Mouse (Mus musculus) layer of hippocampus, adult 18-20 months (tissue): ENCODE results near the gene Srpr. TPM values are rescaled to one million over a fixed set of nuclear protein-coding genes. Genes with fewer than 3 reads are reported as not detected.
A peak's percentile ranks its signal among the peaks of the same experiment; 100 is the strongest.

Experiments
- DNase-seq, 2 experiments: peaks; one replicate each; pipeline ENCODE4 v3.0.0; 2022; ENCODE audit warnings: low spot score in 2 of 2
- total RNA-seq, 2 experiments: library from RNA; stranded (reverse); gene quantifications; 2 replicates each; pipeline ENCODE4 v1.2.3; 2021

The Srpr gene
- total RNA-seq, 2 experiments from 2014 or later: 65.8 to 69.0 TPM

DNA sequence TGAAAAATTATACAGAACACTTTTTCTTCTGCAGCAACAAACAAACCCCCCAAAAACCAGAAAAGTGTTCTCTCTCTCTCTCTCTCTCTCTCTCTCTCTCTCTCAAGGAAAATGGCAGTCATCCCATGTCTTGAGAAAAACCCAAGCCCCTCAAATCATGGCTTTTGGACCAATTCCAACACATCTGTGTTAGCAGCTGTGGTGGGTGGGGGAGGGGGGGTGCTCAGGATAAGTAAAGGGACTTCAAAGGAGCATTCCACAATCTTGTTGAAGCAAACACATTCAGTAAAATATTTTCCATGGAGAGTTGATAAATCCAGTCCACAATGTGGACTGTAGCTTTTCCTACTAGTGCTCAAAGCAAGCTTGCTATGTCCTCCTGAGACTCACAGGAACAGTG lies 49.5 kb downstream of the Srpr start:
- no peak for DNase-seq

DNA sequence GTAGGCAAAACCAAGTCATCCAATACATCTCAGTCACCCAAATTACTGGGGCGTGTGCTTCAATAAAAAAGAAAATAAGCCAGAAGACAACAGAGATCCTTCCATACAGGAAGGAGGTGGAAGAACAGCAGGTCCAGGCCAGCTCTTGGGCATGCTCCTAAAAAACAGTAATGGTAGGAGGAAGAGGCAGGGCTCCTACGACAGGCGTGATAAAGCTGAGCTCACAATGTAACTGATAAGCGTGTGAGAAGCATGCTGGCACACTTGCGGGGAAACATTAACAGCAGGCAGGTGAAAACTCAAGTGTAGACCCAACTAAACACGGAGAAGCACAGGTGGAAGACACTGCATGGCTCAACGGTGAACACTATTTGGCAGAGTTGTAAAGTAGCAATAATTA lies 57.4 kb downstream of the Srpr start:
- no peak for DNase-seq

- no peak for DNase-seq
Observed at GRCm38 (mm10) chr9:35262418-35262817, 62.4 kb downstream of the Srpr start.

DNA sequence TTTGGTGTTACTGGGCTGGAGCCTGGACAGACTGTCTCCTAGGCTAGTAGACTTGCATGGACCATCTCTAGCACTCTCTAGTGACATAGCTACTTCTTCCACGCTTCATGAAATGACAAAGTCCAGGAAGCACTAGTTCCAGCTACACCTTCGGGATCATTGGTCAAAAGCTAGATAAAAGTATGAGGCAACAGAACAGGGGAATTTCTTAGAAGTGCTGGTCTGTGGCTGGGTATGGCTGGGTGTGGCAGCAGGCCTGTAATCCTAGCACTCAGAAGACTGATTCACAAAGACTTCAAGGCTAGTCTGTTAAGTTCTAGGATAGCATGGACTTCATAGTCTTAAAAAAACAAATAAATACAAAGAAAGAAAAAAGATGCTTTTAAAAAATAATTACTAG lies 63.5 kb downstream of the Srpr start:
- DNase-seq: no peak

- no peak for DNase-seq
Observed at GRCm38 (mm10) chr9:35264509-35264908, 64.5 kb downstream of the Srpr start.

GRCm38 (mm10) chr9:35267146-35267975 lies 67.4 kb downstream of the Srpr start, which contains the start of the genes Fam118b and Rpusd4:
TSS of gene Fam118b (minus strand) at chr9:35267805.
TSS of gene Rpusd4 (plus strand) at chr9:35267865.
- peak; percentile 92 to 96 for DNase-seq

DNA sequence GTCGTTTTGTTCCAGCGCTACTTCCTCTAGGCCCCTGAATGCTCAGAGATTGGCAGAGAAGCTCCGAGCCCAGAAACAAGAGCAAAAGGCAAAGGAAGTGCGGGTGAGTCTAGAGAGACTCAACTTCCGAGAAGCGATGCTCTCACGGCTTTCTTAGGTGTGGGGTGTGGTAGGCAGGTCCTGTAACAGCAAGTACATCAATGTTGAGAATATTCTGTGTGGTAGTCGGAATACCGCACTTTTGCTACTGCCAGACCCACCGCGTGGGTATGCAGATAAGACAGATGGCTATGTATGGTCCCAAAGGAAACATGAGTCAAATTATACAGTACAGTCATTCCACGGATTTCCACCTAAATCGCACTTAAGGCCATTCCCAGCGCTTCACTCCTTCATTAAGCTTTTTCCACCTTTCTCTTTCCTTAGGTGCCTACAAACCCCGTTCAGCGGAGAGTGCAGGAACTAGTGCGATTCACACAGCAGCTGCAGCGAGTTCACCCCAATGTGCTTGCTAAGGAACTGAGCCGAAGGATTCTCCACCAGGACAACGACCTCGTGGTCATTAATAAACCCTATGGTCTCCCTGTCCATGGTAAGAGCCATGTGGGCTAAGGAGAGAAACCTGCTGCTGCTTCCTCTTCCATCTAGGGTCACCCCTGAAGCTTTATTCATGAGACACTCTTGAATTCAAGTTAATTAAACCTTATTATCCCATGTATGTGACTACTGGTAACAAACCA lies 68.2 kb downstream of the Srpr start:
- DNase-seq: no peak

GRCm38 (mm10) chr9:35277855-35278365 lies 77.9 kb downstream of the Srpr start:
- no peak for DNase-seq

GRCm38 (mm10) chr9:35278451-35278850 lies 78.5 kb downstream of the Srpr start:
- no peak for DNase-seq

DNA sequence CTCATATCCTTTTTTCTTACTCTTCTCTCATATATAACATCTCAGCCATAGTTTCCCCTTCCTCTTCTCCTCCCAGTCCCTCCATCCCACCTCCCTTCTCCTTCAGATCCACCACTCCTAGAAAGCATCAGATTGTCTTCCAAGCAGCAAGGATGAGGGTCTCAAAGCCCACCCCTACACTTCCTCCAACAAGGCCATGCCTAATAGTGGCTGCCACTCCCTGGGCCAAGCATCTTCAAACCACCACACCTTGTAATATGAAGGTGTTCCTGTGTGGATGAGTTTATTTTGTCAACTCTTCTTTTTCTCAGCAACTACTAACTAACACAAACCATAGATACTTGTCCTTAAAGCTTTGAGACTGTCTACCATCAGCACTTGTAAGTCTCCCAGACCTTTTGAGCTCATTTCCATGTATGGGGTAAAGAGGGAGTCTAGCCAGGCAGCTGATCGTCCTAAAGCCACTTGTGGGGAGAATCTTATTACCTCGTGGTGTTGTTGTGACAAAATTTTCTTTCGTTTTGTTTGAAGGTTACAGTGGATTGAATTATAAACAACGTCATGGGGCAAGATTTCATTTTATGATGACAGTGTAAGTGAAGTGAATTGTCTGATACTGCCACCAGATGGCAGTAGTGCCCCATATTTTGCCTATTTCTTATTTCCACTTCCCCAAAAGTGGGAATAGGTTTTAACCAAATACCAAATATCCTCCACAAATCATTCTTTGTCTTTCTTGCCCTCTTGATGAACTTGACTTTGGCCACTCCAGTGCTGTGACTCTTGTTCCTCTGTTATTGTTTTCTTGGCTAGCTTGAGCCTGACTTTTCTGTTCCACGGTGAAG lies 82.3 kb downstream of the Srpr start:
- peak; percentile 58 to 83 for DNase-seq

- no peak for DNase-seq
Observed at GRCm38 (mm10) chr9:35282851-35283200, 82.9 kb downstream of the Srpr start.

DNA sequence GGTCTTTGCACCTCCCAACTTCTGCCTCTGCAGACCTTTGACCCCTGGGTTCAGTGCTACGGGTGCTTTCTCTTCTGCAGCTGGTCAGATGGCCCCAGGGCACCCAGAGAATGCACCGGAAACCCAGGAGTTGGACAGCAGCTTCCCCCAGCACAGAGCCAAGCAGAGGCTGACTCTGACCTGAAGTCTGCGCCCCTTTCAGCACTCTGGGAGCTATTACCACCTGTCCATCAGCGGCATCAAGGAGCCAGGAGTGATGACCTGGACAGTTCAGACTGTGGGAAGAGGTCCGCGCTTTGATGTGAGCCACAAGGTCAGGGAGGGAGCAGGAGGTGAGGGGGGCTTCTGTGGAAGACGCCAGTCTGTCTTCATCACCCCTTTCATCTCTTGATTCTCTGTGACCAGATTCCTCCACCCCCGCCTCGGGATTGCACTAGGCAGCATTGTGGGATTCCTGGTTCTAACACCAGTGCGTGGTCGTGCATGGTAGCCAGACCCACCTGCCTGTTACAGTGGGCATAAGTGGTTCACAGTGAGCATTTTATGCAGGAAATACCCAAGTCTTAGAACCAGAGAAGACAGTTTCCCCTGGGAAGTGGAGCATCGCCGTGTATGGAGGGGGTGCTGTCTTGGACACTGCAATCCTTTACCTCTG lies 83.6 kb downstream of the Srpr start:
- DNase-seq: no peak

GRCm38 (mm10) chr9:35284351-35284750 lies 84.4 kb downstream of the Srpr start:
- no peak for DNase-seq

GRCm38 (mm10) chr9:35286351-35286750 lies 86.4 kb downstream of the Srpr start:
- DNase-seq: no peak

- no peak for DNase-seq
Observed at GRCm38 (mm10) chr9:35289992-35290391, 90.0 kb downstream of the Srpr start.

DNA sequence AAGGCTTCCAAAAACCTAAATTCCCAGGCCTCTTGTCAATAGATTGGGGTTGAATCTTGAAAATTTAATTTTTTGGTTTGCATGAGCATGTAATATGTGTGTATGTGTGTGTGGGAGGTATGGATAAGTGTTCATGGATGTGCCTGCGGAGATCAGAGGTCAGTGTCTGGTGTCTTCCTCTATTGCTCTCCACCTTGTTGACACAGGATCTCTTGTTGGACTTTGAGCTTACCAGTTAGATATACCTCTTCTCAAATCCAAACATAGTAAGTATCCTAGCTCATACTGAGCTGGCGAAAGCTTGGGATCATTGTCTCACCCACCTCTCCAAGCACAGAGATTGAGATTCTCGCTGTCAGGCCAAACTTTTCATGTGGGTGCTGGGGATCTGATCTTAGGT lies 90.4 kb downstream of the Srpr start:
- no peak for DNase-seq

DNA sequence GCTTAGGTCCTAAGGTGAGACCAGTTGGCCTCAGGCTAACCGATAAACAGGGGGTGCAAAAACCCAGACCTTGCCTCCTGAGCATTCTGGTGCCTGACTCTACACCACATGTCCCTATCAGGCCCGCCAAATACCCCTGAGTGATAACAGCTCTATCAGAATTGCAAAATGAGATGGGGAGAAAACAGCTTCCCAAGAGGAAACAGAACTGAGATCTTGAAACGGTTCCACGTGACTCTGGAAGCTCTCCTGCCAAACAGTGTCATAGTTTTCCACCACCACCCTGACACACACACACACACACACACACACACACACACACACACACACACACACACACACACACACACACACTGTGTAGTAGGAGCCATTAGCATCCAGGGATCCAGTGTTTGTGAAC lies 90.9 kb downstream of the Srpr start:
- DNase-seq: no peak

GRCm38 (mm10) chr9:35293465-35293864 lies 93.5 kb downstream of the Srpr start:
- no peak for DNase-seq
